Mouse (Mus musculus): Measurements from ENCODE around the gene Pax8.

Gene Pax8

DNA sequence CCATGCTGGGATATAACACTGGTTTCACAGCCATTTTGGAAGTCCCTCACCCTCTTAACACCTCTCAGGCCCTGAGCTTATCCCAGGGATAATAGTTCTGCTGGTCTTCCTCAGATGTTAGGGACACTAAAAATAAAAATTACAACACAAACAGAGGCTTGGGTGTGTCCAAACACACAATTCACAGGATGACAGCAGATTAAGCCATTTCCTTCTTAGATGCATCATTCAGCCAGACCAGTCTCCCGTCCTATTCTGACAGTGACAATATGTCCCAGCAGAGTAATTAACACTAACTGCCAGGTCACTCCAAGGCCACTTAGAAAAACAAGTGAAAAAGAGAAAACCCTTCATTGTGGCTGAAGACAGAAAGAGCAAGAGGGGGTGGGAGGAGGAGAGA lies 8.2 kb downstream of the Pax8 start:
- DNase-seq (ENCODE audit: inconsistent ontology term) = no peak

DNA sequence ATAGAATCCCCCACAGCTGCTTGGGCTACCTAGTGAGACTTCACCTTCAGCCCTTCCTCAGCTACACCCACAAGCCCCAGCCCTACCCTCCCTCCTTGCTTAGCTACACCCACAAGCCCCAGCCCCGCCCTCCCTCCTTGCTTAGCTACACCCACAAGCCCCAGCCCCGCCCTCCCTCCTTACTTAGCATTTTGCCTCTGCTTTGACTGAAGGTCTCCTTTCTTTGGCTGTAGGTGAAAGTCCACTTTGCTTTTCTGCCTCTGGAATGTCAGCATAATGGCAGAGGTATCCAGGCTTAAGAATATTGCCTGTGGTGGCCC lies 14.6 kb downstream of the Pax8 start:
- DNase-seq (ENCODE audit: inconsistent ontology term) = no peak

DNA sequence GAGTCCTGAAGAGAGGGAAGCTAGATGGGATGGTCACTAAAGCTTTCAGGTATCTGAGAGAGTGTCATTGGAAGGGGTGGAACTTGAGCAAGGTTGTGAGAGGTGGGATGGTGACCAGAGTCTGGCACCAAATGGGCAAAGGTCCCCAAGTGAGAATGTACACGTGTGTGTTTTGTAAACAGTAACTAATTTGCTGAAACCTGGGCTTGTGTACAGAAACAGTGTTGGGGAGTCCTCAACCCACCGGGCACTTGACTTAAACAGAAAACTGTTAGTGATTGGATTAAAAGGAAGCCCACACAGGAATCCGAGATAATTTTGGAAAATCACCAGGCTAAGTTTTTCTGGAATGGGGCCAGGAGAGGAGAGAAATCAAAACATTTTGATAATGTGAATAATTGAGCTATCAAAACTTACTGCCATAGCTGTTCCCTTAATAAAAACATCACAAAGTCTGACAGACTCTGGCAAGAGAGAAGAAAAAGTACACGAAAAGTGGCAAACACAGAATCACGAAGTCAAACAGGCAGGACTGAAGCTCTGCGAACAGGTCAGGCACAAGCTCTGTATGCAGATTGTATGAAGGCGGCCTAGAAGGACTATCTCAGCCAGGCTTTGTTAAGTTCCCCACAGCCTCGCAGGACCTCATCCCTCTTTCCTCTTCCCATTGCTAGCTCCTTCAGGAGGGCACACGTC lies 15.1 kb downstream of the Pax8 start:
- no peak for DNase-seq (ENCODE audit: inconsistent ontology term)

DNA sequence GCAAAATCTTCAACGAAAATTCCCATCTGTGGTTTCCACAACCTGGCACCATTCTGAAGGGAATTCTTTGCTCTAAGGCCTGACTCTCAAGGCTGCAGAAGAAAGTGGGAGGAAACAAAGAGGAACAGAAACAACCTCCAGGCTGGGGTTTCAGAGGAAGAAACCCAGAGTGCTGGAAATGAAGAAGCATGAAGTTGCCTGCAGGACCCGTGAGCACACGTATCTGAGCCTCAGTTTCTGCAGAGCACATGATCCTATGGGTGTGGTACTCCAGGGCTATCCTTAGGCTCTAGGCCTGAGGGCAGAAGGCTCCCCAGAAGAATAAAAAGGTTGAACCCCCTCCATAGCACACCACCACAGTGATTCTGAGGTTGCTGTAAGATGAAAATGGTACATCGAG lies 18.6 kb downstream of the Pax8 start:
- no peak for DNase-seq (ENCODE audit: inconsistent ontology term)

DNA sequence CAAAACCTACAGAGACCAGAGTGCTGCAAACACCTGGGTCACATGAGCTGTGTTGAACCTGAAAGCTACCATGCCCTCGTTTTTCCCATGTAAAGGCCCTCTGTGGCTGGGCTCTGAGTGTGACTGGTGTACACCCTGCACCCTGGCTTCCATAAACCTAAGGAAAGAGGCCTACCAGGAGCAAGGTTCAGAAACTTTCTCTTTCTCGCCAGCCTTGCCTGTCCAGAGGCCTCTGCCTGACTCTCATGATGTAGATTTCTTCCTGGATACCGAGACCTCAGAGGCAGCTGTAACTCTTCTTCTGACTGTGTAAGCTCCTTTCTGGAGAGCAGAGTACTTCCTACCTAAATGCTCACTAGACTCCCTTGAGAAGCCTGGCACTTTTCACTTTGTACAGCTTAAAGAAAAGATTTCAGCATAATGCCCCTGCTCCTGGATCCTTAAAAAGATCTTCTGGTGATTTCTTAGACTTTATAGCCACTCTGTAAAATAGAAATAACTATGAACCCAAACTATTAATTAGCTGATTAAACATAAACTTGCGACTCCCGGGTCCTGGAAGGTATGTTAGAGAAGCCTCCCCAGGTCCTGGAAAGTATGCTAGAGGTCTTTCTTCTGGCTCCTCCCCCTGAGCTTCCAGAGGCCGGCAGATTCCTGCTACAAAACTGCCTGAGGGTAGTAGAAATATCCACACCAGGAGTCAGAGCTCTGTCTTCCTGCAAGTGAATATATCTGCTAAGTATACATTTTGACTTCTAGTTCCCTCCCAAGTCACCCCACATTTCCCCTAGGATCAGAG lies 20.1 kb downstream of the Pax8 start:
- DNase-seq (ENCODE audit: inconsistent ontology term) = no peak

DNA sequence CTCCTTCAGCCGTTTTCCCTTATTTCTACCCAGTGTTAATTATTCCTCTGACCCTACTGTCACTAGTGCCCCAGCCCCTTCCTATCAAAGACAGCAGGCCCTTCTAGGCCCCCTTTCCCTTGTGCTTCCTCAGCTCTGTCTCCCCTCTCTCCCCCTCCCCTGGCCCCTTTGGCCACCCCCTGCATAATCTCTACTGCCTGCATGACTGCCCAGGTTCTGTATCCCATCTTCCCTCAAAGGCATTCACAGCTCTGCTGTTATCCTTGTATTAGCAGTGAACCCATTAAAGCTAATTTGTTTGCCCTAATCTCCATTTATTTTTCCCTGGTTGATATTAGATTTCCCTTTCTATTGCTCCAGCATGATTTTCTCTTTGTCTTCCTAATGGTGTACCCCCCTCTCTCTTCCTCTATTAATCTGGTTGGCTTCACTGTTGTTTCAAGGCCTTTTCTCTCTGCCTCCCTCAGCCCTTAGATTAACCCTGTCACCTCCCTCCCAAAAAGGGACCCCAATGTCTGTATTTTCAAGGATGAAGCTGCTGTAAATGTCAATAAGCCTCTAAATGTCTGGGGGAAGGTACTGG lies 20.9 kb downstream of the Pax8 start:
- DNase-seq (ENCODE audit: inconsistent ontology term) = no peak

DNA sequence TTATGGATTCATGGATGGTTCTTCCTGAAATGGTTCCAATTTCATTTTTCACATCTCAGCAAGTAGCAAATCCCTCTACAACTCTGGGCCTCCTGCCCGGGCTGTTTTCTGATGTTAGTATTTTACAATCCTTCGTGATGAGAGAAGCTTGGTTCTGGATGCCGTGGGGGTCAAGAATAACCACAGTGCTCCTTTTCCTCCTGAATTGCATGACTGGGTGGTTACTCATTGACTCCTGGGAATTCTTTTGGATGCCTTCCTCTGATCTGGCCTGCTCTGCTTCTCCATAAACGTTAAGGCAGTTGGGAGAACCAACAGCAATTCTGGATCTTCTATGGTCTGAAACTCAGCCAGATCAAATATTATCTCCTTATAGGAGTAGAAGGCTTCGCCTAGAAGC lies 22.2 kb downstream of the Pax8 start:
- peak; percentile 83 for DNase-seq (ENCODE audit: inconsistent ontology term)

DNA sequence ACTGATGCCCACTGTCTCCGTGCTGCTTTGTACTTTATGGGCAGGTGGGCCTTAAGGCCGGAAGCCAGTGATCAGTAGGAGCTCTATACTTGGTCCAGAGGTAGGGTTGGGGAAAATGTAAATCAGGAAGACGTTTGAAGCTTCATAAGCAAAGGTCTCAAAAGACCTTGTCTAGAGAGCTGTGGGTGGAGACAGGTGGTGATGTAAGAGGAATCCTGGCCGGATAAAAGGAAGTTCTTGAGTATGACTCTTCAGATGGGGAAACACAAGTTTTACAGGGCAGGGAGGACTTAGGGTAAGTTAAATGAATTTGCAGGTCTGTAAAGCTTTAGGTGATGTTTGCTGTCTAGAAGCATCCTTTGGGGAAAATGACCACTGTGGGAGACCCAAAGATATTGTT lies 26.3 kb downstream of the Pax8 start:
- no peak for DNase-seq (ENCODE audit: inconsistent ontology term)

DNA sequence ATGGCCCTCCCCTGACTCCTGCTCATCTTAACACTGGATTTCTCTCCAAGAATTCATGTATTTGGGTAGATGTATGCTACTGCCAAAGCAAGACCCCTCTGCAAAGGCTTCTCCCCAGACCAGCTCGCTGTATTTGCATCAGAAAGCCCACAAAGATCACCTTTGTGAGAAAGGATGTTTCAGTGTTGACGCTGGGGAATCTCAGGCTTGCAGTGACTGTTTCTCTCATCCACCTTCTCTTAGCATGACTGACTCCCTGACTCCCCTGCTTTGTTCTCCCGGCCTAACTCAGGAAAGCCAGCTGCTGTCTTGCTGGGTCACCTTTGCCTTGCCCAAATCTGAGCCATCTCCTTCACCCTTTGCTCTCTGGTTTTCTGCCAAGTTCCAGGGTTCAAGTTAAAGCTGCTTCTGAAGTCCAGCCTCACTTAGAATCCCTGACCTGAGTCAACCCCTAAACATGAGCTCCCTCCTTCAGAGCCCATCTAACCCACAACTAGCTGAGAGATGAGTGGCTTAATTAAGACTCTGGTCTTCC lies 32.1 kb downstream of the Pax8 start:
- no peak for DNase-seq (ENCODE audit: inconsistent ontology term)

DNA sequence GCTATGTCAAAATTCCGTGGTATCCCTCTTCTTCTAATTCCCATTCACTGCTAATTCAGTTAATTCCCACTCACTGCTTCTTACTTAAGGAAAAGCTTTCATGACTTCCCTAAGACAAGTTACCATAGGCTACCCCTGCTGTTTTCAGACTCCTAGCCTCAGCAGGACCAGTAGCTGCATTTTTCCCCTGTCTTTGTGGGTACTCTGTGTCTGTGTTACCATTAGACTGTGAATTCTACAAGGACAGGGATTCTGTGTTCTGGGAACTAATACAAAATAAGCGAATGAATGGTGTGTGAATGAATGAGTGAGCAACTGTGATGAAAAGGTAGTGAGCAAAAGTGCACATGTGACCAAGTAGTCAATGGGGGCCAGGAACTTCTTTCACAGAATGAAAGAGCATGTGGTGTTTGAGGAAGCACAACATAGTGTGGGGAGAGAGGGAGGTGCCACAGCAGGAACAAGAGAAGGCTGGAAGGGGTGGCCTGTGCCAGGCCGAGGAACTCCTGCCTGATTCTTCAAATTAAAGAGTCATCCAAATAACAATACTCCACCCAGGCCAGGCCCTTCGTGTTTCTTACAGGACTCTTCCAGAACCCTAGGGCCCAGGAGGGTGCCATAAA lies 33.0 kb downstream of the Pax8 start:
- no peak for DNase-seq (ENCODE audit: inconsistent ontology term)

DNA sequence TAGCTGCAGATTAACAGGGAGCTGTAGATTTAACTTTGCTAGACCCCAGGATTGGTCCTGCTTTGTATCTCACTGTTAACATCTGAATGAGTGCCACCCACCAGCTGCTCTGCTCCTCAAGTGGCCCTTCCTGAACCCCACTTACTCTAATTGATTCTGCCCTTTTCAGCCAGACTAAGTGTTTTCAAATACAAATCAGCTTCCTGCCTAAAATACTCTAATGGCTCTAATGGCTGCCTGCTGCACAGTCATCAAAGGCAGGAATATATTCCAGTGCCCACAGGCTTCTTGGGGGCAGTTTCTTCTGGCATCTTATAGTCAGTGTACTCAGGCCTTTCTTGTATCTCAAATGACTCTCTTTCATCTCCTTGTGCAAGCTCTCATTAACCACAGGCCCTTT lies 33.5 kb downstream of the Pax8 start:
- no peak for DNase-seq (ENCODE audit: inconsistent ontology term)

DNA sequence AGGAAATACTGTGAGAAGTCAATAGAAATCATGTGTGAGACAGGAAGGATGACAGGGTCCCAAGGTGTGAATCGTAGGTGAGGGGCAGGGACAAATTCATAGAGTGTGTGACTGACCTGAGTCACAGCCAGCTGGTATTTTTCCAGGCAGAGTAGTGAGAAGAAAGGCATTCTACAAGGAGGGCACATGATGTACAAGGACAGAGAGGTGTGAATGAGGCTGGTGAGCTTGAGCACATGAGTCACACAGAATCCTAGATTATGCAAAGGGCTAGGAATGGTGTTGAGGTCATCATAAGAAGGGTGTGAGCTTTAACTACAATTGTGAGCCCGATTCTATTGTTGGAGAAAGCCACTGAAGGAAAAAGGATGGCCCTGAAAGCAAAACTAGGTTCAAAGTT lies 35.3 kb downstream of the Pax8 start:
- no peak for DNase-seq (ENCODE audit: inconsistent ontology term)

DNA sequence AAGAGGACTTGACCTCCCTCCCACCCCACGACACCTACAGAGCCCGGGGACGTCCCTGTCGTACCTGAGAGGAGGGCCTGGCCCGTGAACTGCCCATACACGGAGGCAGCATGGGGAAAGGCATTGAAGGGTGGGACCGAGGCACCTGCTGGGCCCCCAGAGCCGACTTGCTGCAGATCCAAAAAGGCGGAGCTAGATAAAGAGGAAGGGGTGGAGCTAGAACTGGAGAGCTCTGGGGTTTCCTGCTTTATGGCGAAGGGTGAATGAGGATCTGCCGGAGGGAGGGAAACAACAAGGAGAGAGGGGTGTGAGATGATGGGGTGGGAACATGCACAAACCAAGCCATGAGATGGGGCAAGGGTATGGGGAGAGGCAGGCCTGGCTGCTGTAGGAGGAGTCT lies 39.7 kb downstream of the Pax8 start:
- DNase-seq (ENCODE audit: inconsistent ontology term) = no peak

DNA sequence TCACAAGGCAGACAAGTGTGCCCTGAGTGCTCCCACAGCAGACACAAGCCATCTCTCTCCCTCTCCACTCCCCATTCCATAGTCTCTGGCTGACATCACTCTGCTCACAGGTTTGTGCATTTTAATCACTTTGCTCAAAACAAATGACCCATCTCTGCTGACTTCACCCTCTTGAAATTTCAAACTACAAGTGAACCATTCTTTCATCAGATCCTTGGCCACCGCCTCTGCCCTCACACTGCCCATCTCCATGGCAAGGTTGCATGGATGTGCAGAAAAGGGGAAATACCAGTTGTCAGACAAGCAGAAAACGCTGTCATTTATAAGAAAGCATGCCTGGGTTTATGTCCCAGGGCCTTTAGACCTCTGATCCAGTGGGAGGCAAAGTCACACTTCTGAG lies 40.7 kb downstream of the Pax8 start:
- DNase-seq (ENCODE audit: inconsistent ontology term) = no peak

DNA sequence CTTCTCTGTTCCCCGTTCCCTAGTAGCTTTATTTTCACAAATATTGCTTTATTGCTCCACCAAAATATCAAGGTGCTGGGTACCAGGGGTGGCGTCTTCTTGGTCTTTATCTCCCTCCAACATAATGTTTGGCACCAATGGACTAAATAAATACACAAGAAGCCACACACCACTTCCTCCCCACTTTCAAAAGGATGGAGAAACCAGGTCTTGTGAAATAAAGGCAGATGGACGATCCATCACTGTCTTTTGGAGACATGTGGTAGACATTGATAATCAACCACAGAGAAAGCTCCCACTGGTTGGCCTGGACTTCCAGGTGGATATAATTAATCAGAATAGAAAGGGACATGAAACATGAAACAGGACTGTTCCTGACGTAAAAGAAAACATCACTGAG lies 45.6 kb downstream of the Pax8 start:
- DNase-seq (ENCODE audit: inconsistent ontology term) = no peak

DNA sequence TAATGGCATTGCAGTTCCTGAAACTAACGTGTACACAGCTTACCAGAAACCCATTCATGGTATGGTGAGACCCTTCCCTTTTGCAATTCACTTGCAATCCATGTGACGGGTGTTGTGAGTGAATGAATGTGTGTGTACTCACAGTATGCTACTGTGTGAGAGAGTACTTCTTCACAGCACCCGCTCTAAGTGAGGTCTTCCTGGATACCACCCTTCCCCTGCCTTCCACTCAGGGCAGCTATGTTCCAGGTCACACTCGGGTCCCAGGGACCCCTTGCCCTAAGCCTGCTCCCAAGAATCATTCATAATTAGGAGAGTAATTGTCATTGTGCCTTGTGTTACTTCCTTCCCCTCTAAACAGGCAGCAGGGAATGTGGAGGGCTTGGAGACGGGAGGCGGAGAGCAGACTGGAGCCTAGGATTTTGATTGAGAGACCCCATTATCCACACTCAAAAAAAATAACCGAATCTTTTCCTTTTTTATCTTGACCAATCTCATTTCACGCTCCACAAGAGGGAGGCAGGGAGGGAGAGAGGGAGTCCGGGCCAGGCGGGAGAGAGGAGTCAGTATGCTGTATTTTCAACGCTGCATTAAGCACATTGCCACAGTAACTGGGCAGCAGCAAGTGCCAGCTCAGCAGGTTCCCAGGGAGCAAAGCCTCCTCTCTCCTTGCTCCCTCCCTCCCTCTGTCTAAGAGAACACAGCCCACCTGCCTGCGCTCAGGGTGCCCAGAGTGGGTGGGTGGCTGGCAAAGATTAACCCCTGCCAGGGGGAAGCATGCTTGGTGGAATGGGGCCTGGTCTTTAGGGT lies 47.3 kb downstream of the Pax8 start:
- DNase-seq (ENCODE audit: inconsistent ontology term) = peak; percentile 61

DNA sequence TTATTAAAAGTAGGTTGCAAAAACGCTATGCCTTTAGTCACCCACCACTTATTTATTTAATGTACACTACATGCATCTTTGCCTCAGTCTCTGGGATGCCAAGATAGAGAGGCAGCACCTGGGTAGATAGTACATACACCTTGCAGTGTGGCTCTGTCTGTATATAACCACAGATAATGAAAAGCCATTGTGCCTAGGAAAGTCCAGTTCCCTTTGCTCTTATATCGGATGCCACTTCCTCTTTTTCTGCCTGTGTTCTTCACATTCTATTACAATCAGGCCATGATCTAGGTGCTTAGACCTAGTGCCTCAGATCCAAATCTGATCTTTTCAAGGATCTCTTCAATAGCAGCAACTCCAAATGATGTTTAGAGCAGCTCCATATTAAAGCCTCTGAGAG lies 49.8 kb downstream of the Pax8 start:
- no peak for DNase-seq (ENCODE audit: inconsistent ontology term)

DNA sequence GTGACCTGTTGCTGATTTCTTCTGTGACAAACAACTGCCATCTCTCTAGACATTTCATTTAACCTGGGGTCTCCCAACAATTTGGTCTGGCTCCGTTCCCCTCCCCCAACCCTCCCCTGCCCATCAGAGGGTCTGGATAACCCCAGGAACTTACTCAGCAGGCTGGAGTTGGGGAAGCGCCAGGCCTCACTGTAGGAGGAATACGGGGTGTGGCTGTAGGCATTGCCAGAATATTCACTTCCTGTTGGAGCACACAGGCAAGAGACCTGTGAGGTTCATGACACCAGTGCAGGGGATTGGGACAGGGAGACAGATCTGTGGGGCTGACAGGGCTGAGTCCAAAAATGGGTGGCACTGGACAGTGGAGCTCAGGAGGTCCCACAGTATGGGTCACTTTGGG lies 52.6 kb downstream of the Pax8 start:
- DNase-seq (ENCODE audit: inconsistent ontology term) = no peak

DNA sequence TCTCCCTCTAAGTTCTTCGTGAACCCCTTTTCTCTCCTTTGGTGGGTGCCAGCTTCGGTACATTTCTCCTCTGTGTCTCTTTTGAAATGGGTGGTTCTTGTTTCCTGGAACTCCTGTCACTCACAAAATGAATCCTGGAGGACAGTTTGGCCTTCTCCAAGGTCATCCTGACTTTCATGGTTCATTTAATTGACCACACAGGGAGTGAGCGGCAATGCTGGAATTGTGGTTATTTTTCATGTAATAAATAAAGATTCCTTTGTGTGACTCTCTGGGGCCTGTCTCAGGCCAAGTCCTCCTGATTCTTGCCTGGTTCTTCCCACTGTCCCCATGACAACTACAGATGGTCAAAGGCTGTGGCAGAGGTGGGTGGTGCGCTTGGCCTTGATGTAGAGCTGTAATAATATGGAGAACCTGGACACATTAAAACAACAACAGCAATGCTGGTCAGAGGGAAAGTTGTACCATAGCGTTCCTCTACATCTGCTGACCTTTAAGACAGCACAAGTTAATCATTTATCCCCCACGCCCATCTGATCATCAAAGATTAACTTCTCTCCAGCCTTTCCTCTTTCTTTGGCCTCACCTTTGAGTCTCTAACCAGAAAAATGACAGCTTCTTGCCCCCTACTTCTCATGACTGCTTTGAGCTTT lies 54.1 kb downstream of the Pax8 start:
- DNase-seq (ENCODE audit: inconsistent ontology term) = no peak

DNA sequence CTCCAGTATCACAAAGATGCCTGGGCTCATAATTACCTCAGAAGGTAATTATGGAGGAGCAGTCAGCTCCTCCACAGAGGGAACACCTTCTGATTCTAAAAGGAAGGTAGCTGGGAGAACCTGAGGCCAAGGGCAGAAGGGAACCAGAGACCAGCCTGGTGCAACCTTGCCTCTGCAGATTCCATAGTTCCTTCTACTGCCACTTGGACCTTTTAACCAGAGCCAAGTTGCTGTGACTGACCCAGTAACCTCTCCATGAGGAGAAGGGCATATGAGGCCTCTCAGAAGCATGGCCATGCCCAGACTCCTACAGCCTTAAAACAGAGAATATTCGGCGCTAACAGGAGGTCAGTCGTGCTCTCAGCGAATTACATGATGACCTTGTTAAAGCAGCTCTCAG lies 57.8 kb downstream of the Pax8 start:
- no peak for DNase-seq (ENCODE audit: inconsistent ontology term)

DNA sequence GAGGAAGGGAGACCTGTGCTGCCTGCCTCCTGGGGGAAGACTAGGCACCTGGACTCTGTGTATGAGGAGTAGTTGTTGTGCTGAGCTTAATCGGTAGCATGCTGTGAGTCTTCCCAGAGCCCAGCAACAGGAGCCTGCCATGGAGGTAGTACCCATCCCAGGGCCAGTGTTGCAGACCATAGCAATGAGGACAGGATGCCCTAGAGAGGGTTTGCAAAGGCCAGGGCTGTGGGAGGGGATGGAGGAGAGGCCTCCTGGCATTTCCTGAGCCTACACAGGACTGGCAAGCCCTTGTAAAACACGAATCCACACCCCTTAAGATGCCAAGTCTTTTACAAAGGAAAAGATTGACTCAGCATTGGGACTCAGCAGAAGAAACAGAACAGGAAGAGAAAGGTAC lies 58.3 kb downstream of the Pax8 start:
- DNase-seq (ENCODE audit: inconsistent ontology term) = no peak
